Comparison of ENCODE assay signal across 25 mouse cellular contexts in genomic region chr11:3860361-3860760, GRCm38 (mm10). TPM values are rescaled to one million over a fixed set of nuclear protein-coding genes. Genes with fewer than 3 reads are reported as not detected.
A peak's percentile ranks its signal among the peaks of the same experiment; 100 is the strongest.
DNase-seq lines count a peak whose midpoint lies in the region; ATAC-seq and TF ChIP-seq lines count a peak whose summit lies in the region.
"Had no signal": no experiment of that assay in that cellular context is flagged by ENCODE, and none has a peak within 500 bp of the region (broad histone marks: within the 10 kb centered on the region; RNA-seq: fewer than 3 reads in every experiment).

No protein-coding gene starts in this region.

- WGBS in heart, embryonic 10.5 days: 69% methylated on average over 4 of the region's 4 CpGs
- WGBS in heart, embryonic 11.5 days (ENCODE audit: insufficient replicate concordance): 65% methylated on average over 4 of the region's 4 CpGs

- H3K36me3 ChIP-seq in heart, embryonic 10.5 days: no peaks in the 10 kb centered on the region
- H3K36me3 ChIP-seq in heart, embryonic 11.5 days (ENCODE audit: control insufficient read depth, insufficient read depth, low read length): no peaks in the 10 kb centered on the region
- H3K36me3 ChIP-seq: forebrain, embryonic 10.5 days; hindbrain, embryonic 10.5 days; hindbrain, embryonic 13.5 days; intestine, embryonic 15.5 days had no signal

- no peak for TF ChIP-seq CTCF in layer of hippocampus, adult 2 months (conservative IDR thresholded peaks at IDR 0.05)

- peaks cover 11% of the 10 kb centered on the region; the same call in 1 of the 2 replicates for H3K4me1 ChIP-seq in heart, embryonic 10.5 days
- no peaks in the 10 kb centered on the region for H3K4me1 ChIP-seq in heart, embryonic 11.5 days (ENCODE audit: control insufficient read depth, insufficient read depth, low read length)

- H3K27me3 ChIP-seq in heart, embryonic 10.5 days (ENCODE audit: insufficient read depth, poor library complexity, severe bottlenecking): peaks cover 38% of the 10 kb centered on the region
- peaks cover 18% of the 10 kb centered on the region for H3K27me3 ChIP-seq in heart, embryonic 11.5 days (ENCODE audit: control insufficient read depth, insufficient read depth, low read length)

- DNase-seq in cerebellum, adult 11-12 months: peak; percentile 43
- no peak for DNase-seq in cerebellum, adult 18-20 months
- peak; percentile 16 for DNase-seq in heart, embryonic 10.5 days (ENCODE audit: low spot score)
- DNase-seq in layer of hippocampus, adult 2 months (ENCODE audit: low spot score in 2 of 2): no peak
- DNase-seq in layer of hippocampus, postnatal 25 days (ENCODE audit: extremely low spot score in 1 of 2, low spot score in 1 of 2): no peak
- peak; percentile 14 for DNase-seq in NIH3T3 (ENCODE audit: low read depth)
- no peak for DNase-seq in left cerebral cortex, adult 8-10 months (ENCODE audit: low spot score in 2 of 2)
- DNase-seq: adrenal gland, adult 8-10 months; adrenal gland, postnatal 25 days; B cell, adult 2 months; gastrocnemius, adult 2 months; gastrocnemius, postnatal 14 days; heart, adult 18-20 months had no signal

- no peak for ATAC-seq in heart, embryonic 11.5 days (replicated peaks; ENCODE audit: insufficient number of reproducible peaks, low FRiP score, low TSS enrichment)
- ATAC-seq: activated CD4-positive, CD25-positive, alpha-beta regulatory T cell, adult 4 months; CD4-positive, CD25-positive, alpha-beta regulatory T cell, adult 4 months; forebrain, embryonic 13.5 days; forebrain, embryonic 16.5 days; hindbrain, embryonic 16.5 days; intestine, embryonic 15.5 days had no signal

- H3K9ac ChIP-seq in heart, embryonic 11.5 days (ENCODE audit: low read depth, low read length): no peak overlapping the region
- H3K9ac ChIP-seq: forebrain, embryonic 13.5 days; hindbrain, embryonic 13.5 days; intestine, embryonic 15.5 days had no signal

- H3K4me2 ChIP-seq in heart, embryonic 11.5 days: no peak overlapping the region
- H3K4me2 ChIP-seq: forebrain, embryonic 13.5 days; hindbrain, embryonic 13.5 days; intestine, embryonic 15.5 days had no signal

- no peaks in the 10 kb centered on the region for H3K9me3 ChIP-seq in heart, embryonic 10.5 days
- H3K9me3 ChIP-seq in heart, embryonic 11.5 days (replicated peaks; ENCODE audit: control insufficient read depth, low read length): no peaks in the 10 kb centered on the region
- H3K9me3 ChIP-seq: forebrain, embryonic 10.5 days; forebrain, embryonic 13.5 days; hindbrain, embryonic 10.5 days; hindbrain, embryonic 13.5 days; intestine, embryonic 15.5 days had no signal

- no peak overlapping the region for H3K4me3 ChIP-seq in heart, embryonic 10.5 days
- H3K4me3 ChIP-seq in heart, embryonic 11.5 days (ENCODE audit: low read depth, low read length): no peak overlapping the region
- peak overlapping the region; percentile 72 for H3K4me3 ChIP-seq in layer of hippocampus, adult 2 months
- H3K4me3 ChIP-seq: forebrain, embryonic 10.5 days; forebrain, embryonic 13.5 days; gastrocnemius, adult 2 months; hindbrain, embryonic 10.5 days; hindbrain, embryonic 13.5 days; intestine, embryonic 15.5 days had no signal

- H3K27ac ChIP-seq in heart, embryonic 10.5 days: no peak overlapping the region
- H3K27ac ChIP-seq in heart, embryonic 11.5 days (ENCODE audit: low read depth, low read length): no peak overlapping the region
- H3K27ac ChIP-seq in layer of hippocampus, adult 2 months: 0 out of 2 replicates have a peak overlapping the region, but pooled peaks have one; percentile 19
- H3K27ac ChIP-seq: forebrain, embryonic 10.5 days; forebrain, embryonic 13.5 days; gastrocnemius, adult 2 months; hindbrain, embryonic 10.5 days; hindbrain, embryonic 13.5 days; intestine, embryonic 15.5 days had no signal

RNA-seq across cellular contexts. Expression of gene Osbp2, which starts 3.3 kb away (rescaled TPM):
- polyA plus RNA-seq in heart, embryonic 10.5 days (2016; fragmentation: Nextera tagmentation; extraction: Ambion mirVana): 0.11 and 0.29 TPM in 2 replicates
- polyA plus RNA-seq in heart, embryonic 11.5 days (2014; fragmentation: Nextera tagmentation; extraction: Ambion mirVana): 0.13 and 0.23 TPM in 2 replicates
- 10 to 100 TPM; 81.4 to 86.7 TPM for total RNA-seq in layer of hippocampus, adult 2 months (2021)
- total RNA-seq in layer of hippocampus, postnatal 25 days (2021): 10 to 100 TPM; 76.4 to 77.6 TPM
- total RNA-seq in left cerebral cortex, adult 8-10 months (2022): 100 to 1,000 TPM; 105 to 126 (median 115) TPM
- total RNA-seq: MEL had no signal
- polyA plus RNA-seq: activated CD4-positive, CD25-positive, alpha-beta regulatory T cell, adult 4 months; CD4-positive, CD25-positive, alpha-beta regulatory T cell, adult 4 months had no signal

RNA-seq across cellular contexts. Expression of gene 4921536K21Rik, which starts 34.5 kb away (rescaled TPM):
- 0.31 and 0.33 TPM in 2 replicates for polyA plus RNA-seq in heart, embryonic 10.5 days (2016; fragmentation: Nextera tagmentation; extraction: Ambion mirVana)
- not detected in 2 replicates for polyA plus RNA-seq in heart, embryonic 11.5 days (2014; fragmentation: Nextera tagmentation; extraction: Ambion mirVana)
- under 1 TPM; 0.39 to 0.41 TPM for total RNA-seq in layer of hippocampus, adult 2 months (2021)
- under 1 TPM; 0.62 to 0.63 TPM for total RNA-seq in layer of hippocampus, postnatal 25 days (2021)
- under 1 TPM; 0.21 to 0.86 (median 0.57) TPM for total RNA-seq in left cerebral cortex, adult 8-10 months (2022)
- polyA plus RNA-seq: activated CD4-positive, CD25-positive, alpha-beta regulatory T cell, adult 4 months; CD4-positive, CD25-positive, alpha-beta regulatory T cell, adult 4 months; heart, embryonic 14.5 days had no signal

RNA-seq across cellular contexts. Expression of gene Dusp18, which starts 34.7 kb away (rescaled TPM):
- 13.6 and 16.1 TPM in 2 replicates for polyA plus RNA-seq in heart, embryonic 10.5 days (2016; fragmentation: Nextera tagmentation; extraction: Ambion mirVana)
- polyA plus RNA-seq in heart, embryonic 11.5 days (2014; fragmentation: Nextera tagmentation; extraction: Ambion mirVana): 11.9 and 12.2 TPM in 2 replicates
- total RNA-seq in layer of hippocampus, adult 2 months (2021): 10 to 100 TPM; 24.6 to 26.0 TPM
- total RNA-seq in layer of hippocampus, postnatal 25 days (2021): 10 to 100 TPM; 26.1 to 26.4 TPM
- total RNA-seq in left cerebral cortex, adult 8-10 months (2022): 10 to 100 TPM; 17.5 to 19.6 (median 18.1) TPM

RNA-seq across cellular contexts. Expression of gene Slc35e4, which starts 54.1 kb away (rescaled TPM):
- 4.4 and 6.2 TPM in 2 replicates for polyA plus RNA-seq in heart, embryonic 10.5 days (2016; fragmentation: Nextera tagmentation; extraction: Ambion mirVana)
- polyA plus RNA-seq in heart, embryonic 11.5 days (2014; fragmentation: Nextera tagmentation; extraction: Ambion mirVana): 2.9 and 3.0 TPM in 2 replicates
- total RNA-seq in layer of hippocampus, adult 2 months (2021): 10 to 100 TPM; 16.9 TPM
- 10 to 100 TPM; 16.8 to 18.0 TPM for total RNA-seq in layer of hippocampus, postnatal 25 days (2021)
- total RNA-seq in left cerebral cortex, adult 8-10 months (2022): 10 to 100 TPM; 17.3 to 20.6 (median 19.9) TPM

Comparison
In these comparisons a context has a peak if more than half of its experiments do, and no peak if none do; other contexts are left out.
1. DNase-seq: peak in cerebellum, adult 11-12 months (single experiment), heart, embryonic 10.5 days (single experiment) and NIH3T3 (single experiment); none in cerebellum, adult 18-20 months (0 of 2), layer of hippocampus, adult 2 months (0 of 2), layer of hippocampus, postnatal 25 days (0 of 2) and left cerebral cortex, adult 8-10 months (0 of 2).